Mouse (Mus musculus) stomach, postnatal 0 days (tissue): ENCODE data around the gene Ppp1r16b.

Source experiments
- CTCF ChIP-seq: IDR thresholded peaks from 2 replicates; pipeline ENCODE4 v1.5.1; 2016; ENCODE audit warnings: antibody characterized with exemption, low read depth, mild to moderate bottlenecking, moderate library complexity
- EP300 ChIP-seq: optimal IDR thresholded peaks from 2 replicates; pipeline ENCODE3; 2016; ENCODE audit warnings: antibody characterized with exemption

DNA sequence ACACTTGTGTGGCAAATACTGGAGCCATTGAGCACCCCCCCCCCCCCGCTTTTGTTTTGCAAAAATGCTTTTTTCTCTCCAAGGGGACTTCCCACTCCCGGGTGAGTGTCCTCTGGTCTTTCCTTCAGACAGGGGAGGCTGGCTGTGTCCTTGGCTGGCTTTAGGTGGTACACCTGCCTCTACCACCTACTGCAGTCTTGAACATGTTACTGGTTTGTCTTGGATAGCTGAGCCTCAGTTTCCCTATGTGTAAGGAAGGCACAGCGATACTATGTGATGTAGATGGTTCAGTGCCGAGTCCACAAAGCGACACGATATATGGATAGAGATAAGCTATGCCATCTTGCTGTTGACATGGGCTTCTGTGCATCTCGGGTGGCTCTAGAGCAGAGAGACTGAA, 9.6 kb downstream of the Ppp1r16b start:
- TF ChIP-seq CTCF (no peak), EP300 (no peak)
